Mouse (Mus musculus) CD8-positive naive resting alpha-beta T cell, adult 57 days (primary cell): ENCODE data around the gene Psapl1. TPM values are rescaled to one million over a fixed set of nuclear protein-coding genes. Genes with fewer than 3 reads are reported as not detected.

Experiments
- total RNA-seq: library from RNA; stranded (reverse); gene quantifications from one replicate; pipeline ENCODE4 v1.2.4, GENCODE M21; 2023

The Psapl1 gene
- total RNA-seq, result not detected

GRCm38 (mm10) chr5:36203916-36204315, at the start of gene Psapl1:
Psapl1 (plus strand) TSS chr5:36204021.

Other genes starting within 250 kb of the Psapl1 start
- 3.9 TPM for gene Sorcs2, start 194.1 kb downstream of the Psapl1 start, total RNA-seq